Comparison of ENCODE assay signal across 28 mouse cellular contexts in genomic region chr5:66765911-66766310, GRCm38 (mm10). TPM values are rescaled to one million over a fixed set of nuclear protein-coding genes. Genes with fewer than 3 reads are reported as not detected.
DNase-seq lines count a peak whose midpoint lies in the region; ATAC-seq and TF ChIP-seq lines count a peak whose summit lies in the region.
"Had no signal": no experiment of that assay in that cellular context is flagged by ENCODE, and none has a peak within 500 bp of the region (broad histone marks: within the 10 kb centered on the region; RNA-seq: fewer than 3 reads in every experiment).

No protein-coding gene starts in this region.

- H3K27me3 ChIP-seq in liver, embryonic 11.5 days (replicated peaks; ENCODE audit: control insufficient read depth, insufficient read depth, low read length) = no peaks in the 10 kb centered on the region
- H3K27me3 ChIP-seq: CH12.LX; embryonic facial prominence, embryonic 12.5 days; embryonic facial prominence, embryonic 15.5 days; hindbrain, embryonic 12.5 days; hindbrain, embryonic 15.5 days; intestine, embryonic 15.5 days had no signal

- intact Hi-C loops in gastrocnemius, adult 2 months (cut with DNase I) = no loop called here

- H3K27ac ChIP-seq in gastrocnemius, adult 2 months = no peak overlapping the region
- no peak overlapping the region for H3K27ac ChIP-seq in liver, embryonic 11.5 days (ENCODE audit: low read depth, low read length)
- H3K27ac ChIP-seq: embryonic facial prominence, embryonic 12.5 days; embryonic facial prominence, embryonic 15.5 days; heart, adult 2 months; heart, embryonic 10.5 days; heart, embryonic 13.5 days; hindbrain, embryonic 12.5 days; hindbrain, embryonic 15.5 days; intestine, embryonic 15.5 days had no signal

- no peak overlapping the region for H3K4me3 ChIP-seq in gastrocnemius, adult 2 months
- H3K4me3 ChIP-seq in liver, embryonic 11.5 days (ENCODE audit: low read depth, low read length) = no peak overlapping the region
- H3K4me3 ChIP-seq: embryonic facial prominence, embryonic 12.5 days; embryonic facial prominence, embryonic 15.5 days; heart, adult 2 months; heart, embryonic 10.5 days; heart, embryonic 13.5 days; hindbrain, embryonic 12.5 days; hindbrain, embryonic 15.5 days; intestine, embryonic 15.5 days had no signal

- no peak overlapping the region for H3K4me2 ChIP-seq in liver, embryonic 11.5 days
- H3K4me2 ChIP-seq: embryonic facial prominence, embryonic 12.5 days; embryonic facial prominence, embryonic 15.5 days; heart, embryonic 13.5 days; hindbrain, embryonic 12.5 days; hindbrain, embryonic 15.5 days; intestine, embryonic 15.5 days had no signal

- peak; percentile 46 for DNase-seq in gastrocnemius, adult 2 months
- no peak for DNase-seq in gastrocnemius, postnatal 10 days
- DNase-seq in urinary bladder, postnatal 14 days (ENCODE audit: low spot score) = peak; percentile 27
- no peak for DNase-seq in urinary bladder, adult 2 months (ENCODE audit: low spot score)
- DNase-seq in skeletal muscle tissue, adult 2 months (ENCODE audit: low read depth, low spot score) = peak; percentile 32
- no peak for DNase-seq in liver, embryonic 11.5 days (ENCODE audit: low spot score)
- DNase-seq: adrenal gland, adult 8-10 months; adrenal gland, postnatal 25 days; B cell, adult 2 months; cerebellum, adult 18-20 months; cerebellum, adult 9-10 months; cerebellum, postnatal 14 days; forebrain, postnatal 0 days; gastrocnemius, postnatal 25 days; heart, adult 2 months; heart, postnatal 14 days; kidney, adult 11 months had no signal

- H3K36me3 ChIP-seq in liver, embryonic 11.5 days (ENCODE audit: control insufficient read depth, insufficient read depth, low read length) = no peaks in the 10 kb centered on the region
- H3K36me3 ChIP-seq: embryonic facial prominence, embryonic 12.5 days; embryonic facial prominence, embryonic 15.5 days; heart, embryonic 10.5 days; heart, embryonic 13.5 days; hindbrain, embryonic 12.5 days; hindbrain, embryonic 15.5 days; intestine, embryonic 15.5 days had no signal

- no peak overlapping the region for H3K9ac ChIP-seq in liver, embryonic 11.5 days (ENCODE audit: low read depth, low read length)
- H3K9ac ChIP-seq: embryonic facial prominence, embryonic 12.5 days; embryonic facial prominence, embryonic 15.5 days; forebrain, postnatal 0 days; heart, embryonic 13.5 days; hindbrain, embryonic 12.5 days; hindbrain, embryonic 15.5 days; intestine, embryonic 15.5 days had no signal

- TF ChIP-seq CTCF in gastrocnemius, adult 2 months (IDR thresholded peaks at IDR 0.05) = no peak

- ATAC-seq in liver, embryonic 11.5 days (replicated peaks; ENCODE audit: low FRiP score) = no peak
- ATAC-seq: activated CD4-positive, CD25-positive, alpha-beta regulatory T cell, adult 4 months; forebrain, embryonic 14.5 days; forebrain, postnatal 0 days; intestine, embryonic 15.5 days had no signal

- H3K9me3 ChIP-seq in liver, embryonic 11.5 days (ENCODE audit: control insufficient read depth, low read length) = no peaks in the 10 kb centered on the region
- H3K9me3 ChIP-seq: embryonic facial prominence, embryonic 12.5 days; embryonic facial prominence, embryonic 15.5 days; heart, embryonic 10.5 days; heart, embryonic 13.5 days; hindbrain, embryonic 12.5 days; hindbrain, embryonic 15.5 days; intestine, embryonic 15.5 days had no signal

- H3K4me1 ChIP-seq in liver, embryonic 11.5 days (replicated peaks; ENCODE audit: control insufficient read depth, insufficient read depth, low read length) = no peaks in the 10 kb centered on the region
- H3K4me1 ChIP-seq: heart, embryonic 10.5 days; intestine, embryonic 15.5 days had no signal

- 80% methylated on average over 2 of the region's 2 CpGs for WGBS in liver, embryonic 11.5 days

RNA-seq across cellular contexts. Expression of gene Limch1, which starts 20.3 kb away (rescaled TPM):
- total RNA-seq in gastrocnemius, adult 2 months (2021) = 100 to 1,000 TPM; 106 to 139 TPM
- total RNA-seq in gastrocnemius, postnatal 10 days (2021) = 100 to 1,000 TPM; 166 to 172 TPM
- 4.2 and 7.3 TPM in 2 replicates for polyA plus RNA-seq in urinary bladder, adult 2 months (2012; rRNA removed)
- polyA plus RNA-seq in liver, embryonic 11.5 days (2014; fragmentation: Nextera tagmentation; extraction: Ambion mirVana) = 11.6 and 13.4 TPM in 2 replicates
- total RNA-seq: MEL had no signal

Comparison
In these comparisons a context has a peak if more than half of its experiments do, and no peak if none do; other contexts are left out.
1. DNase-seq: peak in gastrocnemius, adult 2 months (single experiment), urinary bladder, postnatal 14 days (single experiment) and skeletal muscle tissue, adult 2 months (single experiment); none in gastrocnemius, postnatal 10 days (single experiment), urinary bladder, adult 2 months (single experiment) and liver, embryonic 11.5 days (single experiment).